Mouse (Mus musculus) liver (tissue): Measurements from ENCODE around the gene Bglap2.

ENCODE experiments used
- DNase-seq: peaks from one replicate; pipeline ENCODE4 v3.0.0-alpha.2; 2020; ENCODE audit warnings: mixed read lengths

The Bglap2 gene

GRCm38 (mm10) chr3:88337367-88338020 lies 41.0 kb downstream of the Bglap2 start:
- peak; percentile 74 for DNase-seq

DNA sequence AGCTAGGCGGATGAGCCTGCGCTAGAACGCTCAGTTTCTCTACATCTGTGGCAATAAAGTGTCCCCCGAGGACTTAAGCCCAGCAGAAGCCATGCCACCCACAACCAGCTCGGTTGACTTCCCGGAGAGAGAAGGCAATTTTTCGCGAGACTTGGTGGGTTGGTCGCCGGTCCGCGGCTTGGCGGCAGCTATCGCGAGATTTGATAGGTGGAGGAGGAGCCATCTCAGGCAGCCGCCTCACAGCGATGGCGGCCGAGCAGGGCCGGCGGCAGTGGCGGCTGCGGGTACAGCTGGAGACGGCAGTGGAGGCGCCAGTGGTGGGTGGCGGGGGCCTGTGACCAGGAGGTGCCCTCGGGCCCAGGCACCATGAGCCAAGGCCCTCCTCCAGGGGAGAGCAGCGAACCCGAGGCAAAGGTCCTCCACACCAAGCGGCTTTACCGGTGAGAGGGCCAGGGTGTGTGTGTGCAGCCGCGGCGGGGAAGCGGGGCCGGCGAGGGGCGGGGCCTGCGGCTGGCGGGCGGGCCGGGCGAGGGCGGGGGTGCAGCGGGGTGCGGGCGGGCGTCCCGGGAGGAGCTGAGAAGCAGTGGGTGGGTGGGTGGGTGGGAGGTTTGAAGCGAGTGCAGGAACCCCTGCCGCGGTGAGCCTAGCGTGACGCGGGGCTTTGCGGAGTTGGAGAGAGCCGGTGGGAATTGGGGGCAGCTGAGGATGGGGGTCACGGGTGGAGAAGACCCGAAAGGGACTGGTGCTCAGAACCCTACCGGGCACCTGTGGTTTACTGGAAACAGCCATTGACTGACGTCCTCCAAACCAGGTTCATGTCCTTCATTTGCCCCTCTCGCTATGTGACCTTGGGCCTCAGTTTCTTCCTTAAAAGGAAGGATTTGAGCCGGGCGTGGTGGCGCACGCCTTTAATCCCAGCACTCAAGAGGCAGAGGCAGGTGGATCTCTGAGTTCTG lies 42.2 kb downstream of the Bglap2 start, which contains the start of the genes Tmem79 and Smg5:
TSS of gene Tmem79 (minus strand) at position 91 of the 956 bp plus-strand sequence.
TSS of gene Smg5 (plus strand) at position 203 of the 956 bp plus-strand sequence.
- peak; percentile 96 for DNase-seq

- DNase-seq: peak; percentile 47
These were observed 43.0 kb downstream of the Bglap2 start for GRCm38 (mm10) chr3:88335436-88336053.

GRCm38 (mm10) chr3:88334902-88335435 lies 43.5 kb downstream of the Bglap2 start:
- no peak for DNase-seq

DNA sequence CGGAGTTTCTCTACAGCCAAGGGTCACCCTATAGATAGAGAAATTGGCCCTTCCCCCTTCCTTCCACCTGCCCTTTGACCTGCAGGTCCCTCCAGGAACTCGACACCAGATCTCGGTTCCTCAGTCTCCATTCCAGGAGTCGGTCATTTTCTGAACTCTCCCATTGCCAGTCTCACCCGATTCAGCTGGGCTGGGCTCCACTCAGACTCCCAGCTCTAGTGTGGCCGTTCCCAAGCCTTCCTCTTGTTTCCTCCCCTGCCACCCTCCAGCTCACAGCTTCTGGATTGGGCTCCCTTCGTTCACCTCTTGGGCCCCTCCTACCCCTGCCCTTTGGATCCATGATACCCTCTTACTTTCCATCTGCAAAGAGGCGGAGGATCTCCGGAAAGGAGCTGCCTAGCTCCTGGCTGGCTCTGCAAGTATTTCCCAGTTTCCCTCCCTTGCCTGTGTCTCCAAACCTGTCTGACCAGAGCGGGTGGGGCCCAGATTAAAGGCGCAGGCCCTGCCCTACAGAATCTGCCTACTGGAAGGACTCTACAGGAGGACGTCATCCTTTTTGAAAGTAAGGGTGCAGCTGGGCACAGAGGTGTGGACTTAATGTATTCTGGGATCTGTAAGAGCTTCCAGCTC lies 44.4 kb downstream of the Bglap2 start:
- DNase-seq: peak; percentile 80

DNA sequence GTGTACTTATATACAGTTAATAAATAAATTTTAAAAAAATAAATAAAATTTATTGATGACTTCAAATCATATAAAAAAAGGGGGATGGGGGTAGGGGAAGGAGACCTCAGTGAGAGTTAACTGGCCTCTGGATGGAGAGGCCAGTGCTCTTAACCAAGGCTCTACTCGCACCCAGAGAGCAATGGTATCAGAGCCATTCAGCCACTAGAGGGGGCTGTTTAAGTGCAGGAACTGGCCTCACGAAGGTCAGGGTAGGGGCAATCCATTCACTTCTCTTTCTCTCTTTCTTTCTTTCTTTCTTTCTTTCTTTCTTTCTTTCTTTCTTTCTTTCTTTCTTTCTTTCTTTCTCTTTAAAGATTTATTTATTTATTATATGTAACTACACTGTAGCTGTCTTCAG lies 47.2 kb downstream of the Bglap2 start:
- DNase-seq: peak; percentile 78

DNA sequence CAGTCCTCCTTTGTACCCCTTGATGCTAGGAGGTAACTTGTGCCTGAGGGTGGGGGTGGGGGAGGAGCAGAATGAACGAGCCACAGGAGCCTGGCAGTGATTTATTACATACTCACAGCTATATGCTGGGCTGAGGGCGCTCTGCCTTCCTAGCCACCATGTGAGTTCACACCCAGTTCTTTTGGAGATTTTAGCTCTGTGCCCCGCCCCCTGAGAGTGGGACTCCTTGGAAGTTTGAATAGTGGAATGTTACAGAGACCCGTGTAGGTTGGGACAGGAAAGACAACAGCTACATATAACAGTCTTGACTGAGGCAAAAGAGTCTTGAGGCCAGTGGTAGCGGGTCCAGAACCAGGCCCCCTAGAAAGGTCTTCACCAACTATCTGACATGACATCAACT lies 49.5 kb downstream of the Bglap2 start:
- DNase-seq: no peak
